Mouse (Mus musculus): Measurements from ENCODE around the gene Ccdc153. TPM values are rescaled to one million over a fixed set of nuclear protein-coding genes. Genes with fewer than 3 reads are reported as not detected.

Ccdc153 gene
- polyA plus RNA-seq, 1 experiment = not detected

- no peak for DNase-seq
- H3K4me1 ChIP-seq (ENCODE audit: control insufficient read depth, insufficient read depth, low read length) = peaks cover 13% of the 10 kb centered on the region; the same call in 1 of the 2 replicates
- H3K27me3 ChIP-seq (replicated peaks; ENCODE audit: control insufficient read depth, insufficient read depth, low read length) = no peaks in the 10 kb centered on the region
- H3K27ac ChIP-seq (ENCODE audit: insufficient read depth, low read depth, low read length) = no peak overlapping the region
- TF ChIP-seq CTCF (conservative IDR thresholded peaks at IDR 0.05; ENCODE audit: insufficient read depth, insufficient read length, low read depth, low read length) (no peak), POLR2A (IDR thresholded peaks at IDR 0.05; ENCODE audit: low read depth, low read length) (no peak)
- no peaks in the 10 kb centered on the region for H3K36me3 ChIP-seq (ENCODE audit: control insufficient read depth, insufficient read depth, low read length)
- WGBS = 81% methylated on average over 17 of the region's 17 CpGs
- no peak overlapping the region for H3K4me3 ChIP-seq (ENCODE audit: insufficient read depth, low read depth, low read length)
These were observed 1.8 kb upstream of the Ccdc153 start for GRCm38 (mm10) chr9:44238501-44239190.

- no peak overlapping the region for H3K4me3 ChIP-seq (ENCODE audit: insufficient read depth, low read depth, low read length)
- peak; percentile 56 for DNase-seq
- WGBS = 11% methylated on average over 5 of the region's 5 CpGs
- H3K27ac ChIP-seq (ENCODE audit: insufficient read depth, low read depth, low read length) = no peak overlapping the region
- H3K36me3 ChIP-seq (ENCODE audit: control insufficient read depth, insufficient read depth, low read length) = no peaks in the 10 kb centered on the region
- TF ChIP-seq CTCF (conservative IDR thresholded peaks at IDR 0.05; ENCODE audit: insufficient read depth, insufficient read length, low read depth, low read length) (peak; percentile 72), POLR2A (IDR thresholded peaks at IDR 0.05; ENCODE audit: low read depth, low read length) (no peak)
- H3K27me3 ChIP-seq (replicated peaks; ENCODE audit: control insufficient read depth, insufficient read depth, low read length) = no peaks in the 10 kb centered on the region
- peaks cover 10% of the 10 kb centered on the region; the same call in 1 of the 2 replicates for H3K4me1 ChIP-seq (ENCODE audit: control insufficient read depth, insufficient read depth, low read length)
These were observed 1.0 kb upstream of the Ccdc153 start for GRCm38 (mm10) chr9:44239447-44239846.

- TF ChIP-seq CTCF (conservative IDR thresholded peaks at IDR 0.05; ENCODE audit: insufficient read depth, insufficient read length, low read depth, low read length) (no peak), POLR2A (IDR thresholded peaks at IDR 0.05; ENCODE audit: low read depth, low read length) (no peak)
- WGBS = 63% methylated on average over 5 of the region's 5 CpGs
- DNase-seq = no peak
- Histone ChIP-seq H3K36me3 (ENCODE audit: control insufficient read depth, insufficient read depth, low read length) (no peaks in the 10 kb centered on the region), H3K4me3 (ENCODE audit: insufficient read depth, low read depth, low read length) (no peak overlapping the region), H3K27me3 (replicated peaks; ENCODE audit: control insufficient read depth, insufficient read depth, low read length) (no peaks in the 10 kb centered on the region), H3K4me1 (ENCODE audit: control insufficient read depth, insufficient read depth, low read length) (peaks cover 3% of the 10 kb centered on the region; the same call in 1 of the 2 replicates), H3K27ac (ENCODE audit: insufficient read depth, low read depth, low read length) (no peak overlapping the region)
These were observed 435 bp downstream of the Ccdc153 start for GRCm38 (mm10) chr9:44240911-44241310.

GRCm38 (mm10) chr9:44241418-44241817 lies 942 bp downstream of the Ccdc153 start:
- Histone ChIP-seq H3K27ac (ENCODE audit: insufficient read depth, low read depth, low read length) (no peak overlapping the region), H3K4me1 (ENCODE audit: control insufficient read depth, insufficient read depth, low read length) (no peaks in the 10 kb centered on the region; the same call in 1 of the 2 replicates), H3K36me3 (ENCODE audit: control insufficient read depth, insufficient read depth, low read length) (no peaks in the 10 kb centered on the region), H3K27me3 (replicated peaks; ENCODE audit: control insufficient read depth, insufficient read depth, low read length) (no peaks in the 10 kb centered on the region), H3K4me3 (ENCODE audit: insufficient read depth, low read depth, low read length) (no peak overlapping the region)
- no peak for DNase-seq
- TF ChIP-seq POLR2A (IDR thresholded peaks at IDR 0.05; ENCODE audit: low read depth, low read length) = no peak
- WGBS = 78% methylated on average over 9 of the region's 9 CpGs

- 41% methylated on average over 2 of the region's 2 CpGs for WGBS
- no peak overlapping the region for H3K27ac ChIP-seq (ENCODE audit: insufficient read depth, low read depth, low read length)
- peaks cover 8% of the 10 kb centered on the region; the same call in 1 of the 2 replicates for H3K4me1 ChIP-seq (ENCODE audit: control insufficient read depth, insufficient read depth, low read length)
- peak; percentile 84 for DNase-seq
- no peaks in the 10 kb centered on the region for H3K27me3 ChIP-seq (replicated peaks; ENCODE audit: control insufficient read depth, insufficient read depth, low read length)
- H3K36me3 ChIP-seq (ENCODE audit: control insufficient read depth, insufficient read depth, low read length) = no peaks in the 10 kb centered on the region; the same call in 1 of the 2 replicates
- TF ChIP-seq CTCF (conservative IDR thresholded peaks at IDR 0.05; ENCODE audit: insufficient read depth, insufficient read length, low read depth, low read length) (no peak), POLR2A (IDR thresholded peaks at IDR 0.05; ENCODE audit: low read depth, low read length) (no peak)
- no peak overlapping the region for H3K4me3 ChIP-seq (ENCODE audit: insufficient read depth, low read depth, low read length)
These were observed 3.1 kb downstream of the Ccdc153 start for GRCm38 (mm10) chr9:44243621-44244020.

- peak; percentile 62 for DNase-seq
- H3K4me1 ChIP-seq (ENCODE audit: control insufficient read depth, insufficient read depth, low read length) = peaks cover 13% of the 10 kb centered on the region; the same call in 1 of the 2 replicates
- 53% methylated on average over 6 of the region's 6 CpGs for WGBS
- no peak for TF ChIP-seq CTCF (conservative IDR thresholded peaks at IDR 0.05; ENCODE audit: insufficient read depth, insufficient read length, low read depth, low read length)
- TF ChIP-seq POLR2A (IDR thresholded peaks at IDR 0.05; ENCODE audit: low read depth, low read length) = no peak
- H3K4me3 ChIP-seq (ENCODE audit: insufficient read depth, low read depth, low read length) = no peak overlapping the region
- no peak overlapping the region for H3K27ac ChIP-seq (ENCODE audit: insufficient read depth, low read depth, low read length)
- no peaks in the 10 kb centered on the region for H3K27me3 ChIP-seq (replicated peaks; ENCODE audit: control insufficient read depth, insufficient read depth, low read length)
- no peaks in the 10 kb centered on the region; the same call in 1 of the 2 replicates for H3K36me3 ChIP-seq (ENCODE audit: control insufficient read depth, insufficient read depth, low read length)
These were observed 7.4 kb downstream of the Ccdc153 start for GRCm38 (mm10) chr9:44247907-44248306.
